Mouse (Mus musculus) monocyte, adult 5-6 weeks (primary cell): Measurements from ENCODE around the gene Olfr572. TPM values are rescaled to one million over a fixed set of nuclear protein-coding genes. Genes with fewer than 3 reads are reported as not detected.

Experiments used
- total RNA-seq: library from RNA; stranded (forward); fragments of 200-1000, 200-491, 200-594 nt; gene quantifications from 3 replicates; pipeline ENCODE4 v1.2.3, GENCODE M21; 2017

Olfr572 gene
- total RNA-seq, 1 experiment from 2014 or later = not detected

Other genes with a start within 250 kb of the Olfr572 start
- gene Trim68, start 237.1 kb upstream of the Olfr572 start, total RNA-seq = 4.6 to 15.2 TPM (median 9.5 TPM) in 3 replicates
- gene Olfr557, start 228.5 kb upstream of the Olfr572 start, total RNA-seq = not detected in 3 replicates
- not detected in 3 replicates for gene Olfr558, start 222.2 kb upstream of the Olfr572 start, total RNA-seq
- gene Olfr33, start 205.3 kb upstream of the Olfr572 start, total RNA-seq = not detected in 3 replicates
- not detected in 3 replicates for gene Olfr559, start 196.9 kb upstream of the Olfr572 start, total RNA-seq
- not detected in 3 replicates for gene Olfr560, start 165.0 kb upstream of the Olfr572 start, total RNA-seq
- gene Olfr78, start 164.9 kb upstream of the Olfr572 start, total RNA-seq = not detected in 3 replicates
- gene Olfr561, start 153.2 kb upstream of the Olfr572 start, total RNA-seq = not detected in 3 replicates
- not detected in 3 replicates for gene Olfr564, start 120.9 kb upstream of the Olfr572 start, total RNA-seq
- gene Olfr566, start 65.6 kb upstream of the Olfr572 start, total RNA-seq = not detected in 3 replicates
- gene Olfr568, start 47.3 kb upstream of the Olfr572 start, total RNA-seq = not detected in 3 replicates
- gene Olfr569, start 33.5 kb upstream of the Olfr572 start, total RNA-seq = not detected in 3 replicates
- gene Olfr570, start 29.8 kb upstream of the Olfr572 start, total RNA-seq = not detected in 3 replicates
- gene Olfr571, start 6.9 kb upstream of the Olfr572 start, total RNA-seq = not detected in 3 replicates
- not detected in 3 replicates for gene Olfr573-ps1, start 18.2 kb downstream of the Olfr572 start, total RNA-seq
- gene Olfr574, start 24.1 kb downstream of the Olfr572 start, total RNA-seq = not detected in 3 replicates
- gene Olfr575, start 34.4 kb downstream of the Olfr572 start, total RNA-seq = not detected in 3 replicates
- not detected in 3 replicates for gene Olfr576, start 38.3 kb downstream of the Olfr572 start, total RNA-seq
- not detected in 3 replicates for gene Olfr577, start 51.5 kb downstream of the Olfr572 start, total RNA-seq
- gene Olfr578, start 64.9 kb downstream of the Olfr572 start, total RNA-seq = not detected in 3 replicates
- gene Olfr582, start 113.6 kb downstream of the Olfr572 start, total RNA-seq = not detected in 3 replicates
- not detected in 3 replicates for gene Olfr583, start 126.9 kb downstream of the Olfr572 start, total RNA-seq
- gene Olfr584, start 157.5 kb downstream of the Olfr572 start, total RNA-seq = not detected in 3 replicates
- 1.3 TPM in 1 of 3 replicates, not detected in the others for gene Olfr585, start 173.3 kb downstream of the Olfr572 start, total RNA-seq
- not detected in 3 replicates for gene Olfr586, start 201.2 kb downstream of the Olfr572 start, total RNA-seq
- not detected in 3 replicates for gene Olfr588-ps1, start 216.5 kb downstream of the Olfr572 start, total RNA-seq
- not detected in 3 replicates for gene Olfr589, start 231.9 kb downstream of the Olfr572 start, total RNA-seq